Mouse (Mus musculus) right cerebral cortex, adult 18-20 months (tissue): ENCODE results near the gene Eva1c.
"Not testable (repeated sequence)": the region's sequence is repeated elsewhere in the genome, so short reads cannot be mapped to it uniquely, and the experiment has no call there.

ENCODE experiments used
- DNase-seq: peaks from one replicate; pipeline ENCODE4 v3.0.0; 2022; ENCODE audit warnings: mixed read lengths

Gene Eva1c

DNA sequence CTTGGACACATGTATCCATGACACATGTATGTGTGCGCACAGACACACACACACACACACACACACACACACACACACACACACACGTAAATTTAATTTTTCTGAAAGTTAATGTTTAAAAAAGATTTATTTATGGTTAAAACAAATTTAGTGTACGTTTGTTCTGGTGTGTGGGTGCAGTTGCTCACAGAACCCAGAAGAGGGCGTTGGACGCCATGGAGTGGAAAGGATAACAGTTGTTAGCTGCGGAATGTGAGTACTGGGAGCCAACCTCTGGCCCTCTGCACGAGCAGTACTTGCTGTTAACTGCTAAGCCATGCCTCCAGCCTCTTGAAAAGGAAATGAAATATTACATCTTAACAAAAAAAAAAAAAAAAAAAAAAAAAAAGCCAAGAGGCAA, at the start of gene Eva1c:
Gene Eva1c (plus strand): TSS at position 263 of the 400 bp plus-strand sequence.
- no peak for DNase-seq

DNA sequence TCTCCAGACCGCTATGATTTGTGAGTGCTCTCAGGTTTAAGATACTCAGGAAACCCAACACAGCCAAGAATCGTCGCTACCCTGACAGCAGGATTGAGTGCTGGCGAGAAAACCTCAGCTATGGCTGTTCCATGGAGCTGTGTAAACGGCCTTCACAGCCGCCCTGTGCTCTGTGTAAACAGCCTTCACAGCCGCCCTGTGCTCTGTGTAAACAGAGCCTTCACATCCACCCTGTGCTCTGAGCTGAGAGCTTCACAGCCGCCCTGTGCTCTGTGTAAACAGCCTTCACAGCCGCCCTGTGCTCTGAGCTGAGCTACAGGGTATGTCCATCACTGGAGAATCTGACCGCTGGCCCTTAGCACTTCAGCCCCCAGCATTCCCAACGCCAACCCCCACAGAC, 46.7 kb upstream of the Eva1c start:
- no peak for DNase-seq

DNA sequence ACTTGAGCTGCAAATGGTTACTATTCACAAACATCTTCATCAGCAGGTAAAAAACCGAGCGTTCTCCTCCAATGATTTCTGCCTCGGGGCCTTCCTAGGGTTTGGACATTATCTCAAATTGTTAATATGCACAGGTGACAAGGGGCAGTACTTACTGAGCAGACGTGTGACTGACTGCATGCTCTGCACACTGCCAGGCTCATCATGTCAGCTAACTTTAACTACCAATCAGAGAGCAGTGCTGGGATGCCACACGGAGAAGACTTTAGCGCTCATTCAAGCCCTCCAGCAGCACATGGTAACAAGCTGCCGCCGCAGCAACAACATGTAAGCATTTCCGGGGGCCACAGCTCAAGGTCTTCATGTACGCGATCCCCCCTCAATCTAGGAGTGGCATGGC, 43.2 kb upstream of the Eva1c start:
- no peak for DNase-seq

DNA sequence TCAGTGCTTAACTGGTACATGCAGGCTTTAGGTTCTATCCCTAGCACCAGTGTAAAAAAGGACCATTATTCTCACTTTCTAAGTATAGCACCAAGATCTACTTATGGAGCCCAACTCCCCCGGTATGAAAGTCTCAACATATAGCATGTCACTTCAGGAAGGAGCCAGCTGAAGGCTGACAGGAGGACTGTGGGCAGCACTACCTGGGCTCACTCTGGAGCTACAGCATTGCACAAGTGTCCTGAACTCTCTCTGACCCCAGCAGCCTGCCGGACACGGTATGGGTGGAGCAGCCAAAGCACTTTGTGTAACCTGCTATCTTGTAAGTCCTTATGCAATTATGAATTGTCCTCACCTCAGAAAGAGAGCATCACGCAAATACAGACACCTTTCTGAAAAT, 41.3 kb upstream of the Eva1c start:
- DNase-seq: no peak

DNA sequence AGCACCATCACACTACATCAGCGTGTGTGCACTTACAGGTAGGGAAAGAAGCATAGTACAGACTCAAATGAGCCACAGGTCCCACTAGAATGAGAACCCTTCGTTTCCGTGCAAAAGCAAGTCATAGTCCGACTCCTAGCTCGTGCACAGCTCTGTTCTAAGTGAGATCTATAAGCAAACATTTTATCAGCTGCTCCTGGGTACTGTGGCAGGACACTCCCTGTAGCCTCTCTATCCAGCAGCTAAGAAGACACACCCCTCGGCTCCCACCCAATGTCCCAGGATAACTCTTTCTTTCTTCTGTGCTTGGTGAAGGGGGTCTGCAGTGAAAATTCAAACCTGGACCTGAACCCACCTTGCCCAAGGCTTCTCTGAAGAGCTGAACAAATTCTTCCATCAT, 37.9 kb upstream of the Eva1c start:
- DNase-seq: no peak

DNA sequence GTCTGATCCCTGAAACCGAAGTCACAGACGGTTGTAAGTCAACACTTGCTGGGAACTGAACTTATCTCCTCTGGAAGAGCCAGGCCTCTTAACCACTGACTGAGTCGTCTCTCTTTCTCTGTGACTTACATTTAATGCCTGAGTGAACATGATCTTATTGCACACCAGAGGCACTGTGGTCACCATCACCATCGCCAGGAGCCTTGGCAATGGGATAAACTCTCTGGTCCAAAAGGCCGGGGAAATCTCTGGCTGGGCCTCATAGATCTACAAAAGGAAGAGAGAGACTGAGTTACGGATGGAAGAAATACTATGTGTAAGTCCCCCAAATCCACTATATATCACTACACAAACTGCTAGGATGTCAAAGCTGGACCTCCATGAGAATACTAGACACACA, 35.6 kb upstream of the Eva1c start:
- DNase-seq: no peak

DNA sequence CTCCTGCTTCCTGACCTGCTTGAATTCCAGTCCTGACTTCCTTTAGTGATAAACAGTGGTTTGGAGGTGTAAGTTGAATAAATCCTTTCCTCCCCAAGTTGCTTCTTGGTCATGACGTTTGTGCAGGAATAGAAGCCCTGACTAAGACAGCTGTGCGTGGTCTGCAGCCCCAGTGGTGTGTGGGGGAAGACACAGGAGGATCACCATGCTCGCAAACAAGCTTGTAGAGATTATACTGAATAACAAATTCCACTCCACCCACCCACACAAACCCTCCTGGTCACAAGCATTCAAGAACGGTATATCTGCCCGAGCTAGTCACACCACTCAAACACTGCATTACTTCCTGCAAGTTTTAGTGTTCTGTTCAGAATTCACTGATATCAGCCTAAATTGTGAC, 34.5 kb upstream of the Eva1c start:
- peak; percentile 61 for DNase-seq

DNA sequence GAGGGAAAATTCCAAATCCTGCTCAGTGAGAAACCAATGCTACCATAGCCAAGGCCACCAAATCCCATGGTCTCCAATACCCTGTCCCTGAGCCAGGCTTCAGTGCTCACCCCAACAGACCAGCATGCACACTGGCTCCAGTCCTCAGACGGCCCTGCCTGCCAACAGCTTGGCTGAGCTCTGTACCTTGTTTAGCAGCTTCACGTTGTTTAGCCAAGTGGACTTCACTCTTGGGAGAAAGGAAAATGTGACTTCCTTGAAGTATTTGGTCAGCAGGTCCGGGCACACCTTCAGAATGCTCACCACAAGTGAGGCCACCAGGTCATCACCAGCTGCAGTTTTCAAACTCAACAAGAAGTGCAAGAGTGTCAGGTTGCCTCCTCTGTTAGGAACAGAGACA, 34.0 kb upstream of the Eva1c start:
- DNase-seq: no peak

DNA sequence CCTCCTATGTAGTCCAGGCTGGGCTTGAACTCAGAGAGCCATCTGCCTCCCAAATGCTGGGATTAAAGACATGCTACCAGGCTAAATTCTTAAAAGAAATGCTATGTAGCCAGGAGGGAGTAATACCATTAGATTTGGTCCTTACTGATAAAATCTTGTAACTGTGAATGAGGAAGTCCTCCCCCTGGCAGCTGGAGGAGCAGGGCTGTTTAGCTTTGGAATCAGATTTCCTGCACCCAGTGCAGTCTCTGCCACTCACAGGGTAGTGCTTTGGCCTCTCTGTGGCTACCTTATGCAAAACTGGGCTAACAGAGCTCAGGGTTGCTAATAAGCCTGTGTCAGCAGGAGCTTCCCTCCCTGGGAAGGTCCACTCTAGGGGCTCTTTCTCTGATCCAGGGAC, 31.8 kb upstream of the Eva1c start:
- no peak for DNase-seq

DNA sequence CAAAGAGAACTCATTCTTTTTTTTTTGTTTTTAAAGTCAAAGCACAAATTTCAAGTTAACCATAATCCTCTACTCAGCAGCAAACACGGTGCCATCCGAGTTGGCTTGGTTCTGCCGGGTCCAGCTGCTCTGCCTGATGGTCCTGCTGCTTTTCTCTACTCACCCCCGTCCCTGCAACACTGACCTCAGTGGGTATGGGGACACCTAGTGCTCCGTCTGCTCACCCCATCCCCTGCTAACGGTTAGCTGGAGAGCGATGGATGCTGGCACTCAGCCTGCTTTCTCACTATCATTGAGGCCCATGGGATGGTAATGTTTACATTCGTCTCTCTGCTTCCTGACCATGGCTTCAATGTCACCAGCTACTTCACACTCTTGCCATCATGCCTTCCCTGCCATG, 28.1 kb upstream of the Eva1c start:
- no peak for DNase-seq

DNA sequence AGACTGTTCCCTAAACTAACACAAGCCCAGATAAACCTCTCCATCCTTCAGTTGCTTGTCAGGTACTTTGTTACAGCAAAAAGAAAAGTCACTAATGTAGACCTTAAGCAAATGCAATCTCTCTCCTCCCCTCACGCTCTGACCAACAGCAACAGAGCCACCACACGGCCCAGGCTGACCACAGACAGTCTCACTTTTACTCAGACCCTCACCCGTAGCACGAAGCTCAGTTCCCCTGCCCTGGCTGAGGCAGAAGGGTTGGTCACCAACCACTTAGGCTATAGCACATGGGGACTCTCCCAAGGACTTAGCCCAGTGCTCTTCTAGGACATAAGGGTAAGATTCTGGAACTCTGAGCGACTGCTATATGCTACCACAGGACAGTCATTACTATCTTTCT, 27.7 kb upstream of the Eva1c start:
- no peak for DNase-seq

DNA sequence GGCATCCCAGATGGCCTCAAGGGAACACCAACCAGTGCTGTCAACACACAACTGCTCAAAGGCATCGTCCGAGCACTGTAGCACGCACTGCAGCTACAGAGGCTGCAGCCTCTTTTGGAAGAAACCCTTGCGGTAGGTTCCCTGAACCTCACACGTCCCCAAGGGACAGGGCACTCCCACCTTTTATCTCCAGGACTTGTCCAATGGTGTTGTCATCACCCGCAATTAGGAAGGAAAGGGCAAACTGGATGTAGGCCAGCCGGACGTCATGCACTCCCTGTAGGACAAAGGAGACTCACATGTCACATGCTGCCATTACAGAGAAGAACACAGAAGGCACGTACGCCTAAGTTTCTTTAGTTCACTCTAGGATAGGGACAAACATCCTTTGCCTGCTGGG, 26.7 kb upstream of the Eva1c start:
- DNase-seq: no peak

DNA sequence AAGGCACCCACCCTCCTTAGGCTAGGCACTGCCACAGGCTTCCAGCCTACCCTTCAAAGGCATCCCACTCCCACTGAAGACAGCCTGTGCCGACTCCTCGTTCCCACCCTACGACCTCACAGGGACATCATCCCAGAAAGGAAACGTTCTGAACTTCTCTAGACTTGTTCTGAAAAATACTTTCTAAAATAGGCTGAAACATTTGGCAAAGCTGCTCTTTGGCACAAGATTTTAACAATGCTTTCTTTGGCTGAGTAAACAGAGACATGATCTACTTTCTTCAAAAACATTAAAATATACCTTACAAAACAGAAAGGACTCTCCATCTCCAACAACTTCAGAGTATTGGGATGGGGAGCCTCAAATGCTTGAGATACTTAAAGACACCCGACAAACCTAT, 25.3 kb upstream of the Eva1c start:
- DNase-seq: no peak

DNA sequence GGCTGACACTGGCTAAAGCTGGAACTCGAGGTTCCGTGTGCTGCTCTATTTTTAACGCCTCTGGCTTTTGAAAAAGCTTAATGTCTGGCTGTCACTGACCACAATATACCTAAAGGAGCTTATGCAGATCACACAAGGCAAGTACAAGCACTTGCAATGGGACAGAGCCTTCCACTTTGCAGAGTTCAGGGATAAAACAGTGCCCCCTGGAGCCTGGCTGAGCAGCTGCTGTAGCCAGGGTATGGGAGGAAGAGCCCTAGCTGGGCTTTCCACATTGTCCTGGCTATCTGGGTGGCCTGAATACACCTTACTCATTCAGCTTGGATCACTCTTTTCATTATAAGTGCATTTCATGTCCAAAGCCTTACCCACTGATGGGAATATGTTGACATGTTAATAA, 24.6 kb upstream of the Eva1c start:
- DNase-seq: no peak

DNA sequence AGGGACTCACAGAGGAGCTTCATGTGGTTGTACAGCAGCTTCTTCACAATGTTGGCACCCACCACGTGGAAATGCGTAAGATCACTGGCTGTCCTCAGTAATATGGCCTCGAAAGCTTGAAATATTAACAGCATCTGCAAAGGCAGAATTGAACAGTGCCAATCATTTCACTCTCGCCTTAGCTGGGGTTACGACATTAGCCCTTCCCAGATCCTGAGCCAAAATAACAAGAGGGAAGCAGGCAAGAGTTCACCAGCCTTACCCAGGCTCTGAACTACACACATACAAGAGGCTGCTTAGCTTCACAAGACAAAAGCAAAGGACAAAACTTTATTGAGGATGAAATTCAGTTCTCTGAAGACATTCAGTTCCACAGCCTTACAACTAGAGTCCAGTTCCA, 22.1 kb upstream of the Eva1c start:
- no peak for DNase-seq

DNA sequence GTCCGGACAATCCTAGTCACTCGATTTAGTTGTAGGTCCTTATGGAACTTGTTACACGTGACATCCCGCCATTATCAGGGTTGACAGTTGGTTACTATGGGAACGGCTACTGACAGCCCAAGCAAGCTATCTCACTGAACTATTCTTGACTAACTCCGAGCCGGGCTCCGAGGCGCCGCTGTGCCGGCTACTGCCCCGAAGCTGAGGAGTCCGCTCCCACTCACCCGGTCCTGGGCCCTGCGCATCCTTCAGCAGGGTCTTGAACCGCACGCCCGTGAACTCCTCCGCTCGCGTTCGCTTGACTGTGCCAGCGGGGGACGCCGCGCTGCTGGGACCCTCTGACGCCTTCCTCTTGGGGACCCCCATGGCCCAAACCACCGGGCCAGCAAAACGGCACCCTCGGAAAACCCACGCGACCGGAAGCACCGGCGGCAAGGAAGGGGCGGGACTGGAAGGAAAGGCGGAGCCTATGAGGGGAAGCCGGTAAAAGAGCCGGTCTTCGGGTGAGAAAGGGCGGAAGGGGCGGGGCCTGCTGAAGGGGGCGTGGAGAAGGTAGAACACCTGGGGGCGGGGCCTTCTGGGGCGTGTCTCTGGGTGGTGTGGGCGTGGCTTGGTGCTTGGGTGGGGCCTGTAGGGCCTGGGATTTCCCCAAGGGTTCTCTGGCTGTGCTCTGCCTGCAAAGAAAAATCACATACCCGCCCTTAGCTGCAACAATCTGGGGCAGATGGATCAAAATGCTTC, 16.4 kb upstream of the Eva1c start, which contains the start of gene Urb1:
Gene Urb1 (minus strand): TSS at position 439 of the 741 bp plus-strand sequence.
- DNase-seq: peak; percentile 98

DNA sequence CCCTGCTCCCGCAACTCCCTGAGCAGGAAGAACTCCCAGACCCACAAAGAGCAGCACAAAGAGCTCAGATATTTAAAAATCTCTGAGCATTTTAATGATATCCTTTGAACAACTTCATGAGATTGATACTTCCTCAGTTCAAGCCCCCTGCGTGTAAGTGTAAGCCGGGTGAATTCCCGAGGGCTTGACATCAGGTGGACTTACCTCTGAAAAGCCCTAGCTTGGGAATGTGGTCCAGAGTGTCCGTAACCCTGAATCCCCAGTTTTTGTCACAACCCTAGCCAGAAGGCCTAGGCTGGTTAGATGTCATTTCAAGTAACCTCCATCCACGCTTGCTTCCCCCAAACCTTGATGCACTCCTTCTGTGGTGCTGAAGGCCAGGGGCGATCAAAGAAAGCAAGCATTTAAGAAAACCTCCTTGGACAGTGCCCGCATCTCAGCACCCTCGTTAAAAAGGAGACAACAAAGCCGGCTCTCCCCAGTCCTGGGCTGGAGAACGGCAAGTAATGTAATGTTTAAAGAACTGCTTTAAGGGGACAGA, 15.7 kb upstream of the Eva1c start:
- no peak for DNase-seq

DNA sequence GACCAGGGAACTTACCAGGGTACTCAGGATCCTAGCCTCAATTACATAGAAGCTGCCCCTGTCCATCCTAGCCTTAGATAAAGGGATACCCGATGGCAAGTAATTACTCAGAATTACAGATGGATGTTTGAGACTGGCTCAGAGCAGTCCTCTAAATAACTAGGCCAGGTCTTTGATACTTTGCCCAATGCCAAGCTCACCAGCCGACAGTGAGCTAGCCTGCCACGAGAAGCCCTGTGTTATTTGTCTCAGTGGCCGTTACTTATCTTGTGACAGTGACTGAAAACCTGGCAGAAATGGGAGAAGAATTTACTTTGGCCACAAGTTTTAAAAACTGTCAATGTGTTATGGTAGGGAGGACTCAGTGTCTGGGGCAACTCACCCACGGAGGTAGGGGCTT, 14.4 kb upstream of the Eva1c start:
- no peak for DNase-seq

DNA sequence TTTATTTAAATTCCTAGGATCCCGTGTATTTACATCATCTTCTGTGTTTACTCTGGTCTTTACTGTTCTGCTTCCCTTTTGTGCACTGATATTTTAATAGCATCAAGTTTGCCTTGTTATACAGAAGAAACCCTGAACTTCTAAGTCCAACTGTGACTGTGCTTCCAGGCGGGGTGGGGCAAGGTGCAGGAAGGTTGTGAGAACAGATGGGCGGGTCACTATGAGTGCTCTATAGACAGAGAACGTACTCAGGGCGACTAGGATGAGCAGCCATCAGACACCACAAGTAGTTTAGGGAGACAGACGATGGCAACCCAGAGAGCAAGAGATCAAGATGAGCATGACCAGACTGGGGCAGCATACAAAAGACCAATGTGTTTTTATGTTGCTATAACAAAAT, 6.2 kb upstream of the Eva1c start:
- DNase-seq: no peak

DNA sequence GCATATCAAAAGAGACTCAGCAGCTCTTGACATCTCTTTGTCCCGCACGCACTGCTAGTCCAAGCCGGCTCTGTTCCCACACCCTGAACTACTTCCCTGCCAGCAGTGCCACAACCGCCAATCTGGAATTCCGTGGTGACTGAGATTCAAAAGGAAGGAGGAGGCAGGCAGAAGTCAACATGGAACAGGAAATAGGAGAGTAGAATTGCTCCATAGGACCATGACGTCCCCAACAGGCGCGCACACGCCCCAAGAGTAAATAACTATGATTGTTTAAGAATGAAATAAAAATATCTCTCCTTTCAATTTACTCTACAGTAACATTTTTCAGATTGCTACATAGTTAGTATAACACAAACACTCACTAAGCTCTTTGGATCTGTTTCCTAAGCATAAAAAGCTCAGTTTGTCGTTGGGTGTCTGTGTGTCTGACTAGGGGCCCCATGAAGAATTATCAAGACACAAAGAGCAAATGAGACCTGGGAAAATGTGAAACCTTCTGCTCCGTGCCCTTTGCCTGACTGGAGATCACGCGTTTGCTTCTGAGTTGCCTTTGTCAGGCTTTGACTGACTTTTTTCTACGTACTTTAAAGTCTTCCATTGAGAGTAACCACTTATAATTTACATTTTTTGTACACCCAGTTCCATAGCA, 5.3 kb upstream of the Eva1c start:
- DNase-seq: no peak

DNA sequence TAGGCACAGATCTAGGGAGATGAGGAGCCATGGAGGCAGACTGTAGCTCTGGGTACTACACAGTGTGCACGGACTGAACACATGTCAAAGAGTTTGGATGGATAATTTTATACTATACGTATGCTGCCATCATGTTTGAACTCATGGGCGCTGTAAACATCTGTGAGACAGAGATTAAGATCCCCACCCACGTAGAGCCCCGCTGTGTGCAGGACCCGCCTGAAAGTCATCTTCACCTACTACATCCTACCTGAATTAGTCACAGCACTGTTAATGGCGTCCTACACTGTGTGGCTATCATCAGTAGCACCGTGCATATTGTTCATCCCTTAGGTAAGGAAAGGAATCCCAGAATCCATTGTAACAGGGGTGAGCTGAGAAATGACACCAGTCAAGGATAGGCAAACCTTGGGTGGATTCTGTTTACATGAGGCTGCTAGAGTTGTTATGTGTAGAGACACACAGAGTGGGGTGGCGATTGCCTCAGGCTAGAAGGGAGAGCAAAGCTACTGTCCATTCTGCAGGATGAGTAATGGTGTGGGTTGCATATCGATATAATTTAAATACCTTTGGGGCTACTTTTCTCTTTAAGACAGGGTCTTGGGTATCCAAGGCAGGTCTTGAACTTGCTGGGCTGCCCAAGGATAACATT, 4.1 kb upstream of the Eva1c start:
- DNase-seq: no peak

DNA sequence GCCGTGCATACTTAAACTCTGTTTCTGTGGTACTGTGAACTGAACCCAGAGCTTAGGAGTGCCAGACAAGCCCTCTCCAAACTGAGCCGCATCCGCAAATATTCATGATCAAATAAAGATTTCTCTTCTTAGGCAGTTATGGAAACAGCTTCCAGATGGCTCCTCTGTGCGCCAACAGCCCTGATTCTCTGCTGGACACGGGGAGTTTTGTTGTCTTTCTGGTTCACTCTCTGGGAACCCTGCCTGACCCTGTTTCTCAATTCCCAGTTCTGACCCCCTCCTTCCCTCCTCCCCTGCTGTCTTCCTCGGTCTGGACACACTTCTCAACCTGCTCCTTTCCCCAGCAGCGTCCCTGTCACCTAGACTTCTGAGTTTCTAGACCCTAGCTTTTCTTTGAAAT, 3.5 kb upstream of the Eva1c start:
- no peak for DNase-seq

DNA sequence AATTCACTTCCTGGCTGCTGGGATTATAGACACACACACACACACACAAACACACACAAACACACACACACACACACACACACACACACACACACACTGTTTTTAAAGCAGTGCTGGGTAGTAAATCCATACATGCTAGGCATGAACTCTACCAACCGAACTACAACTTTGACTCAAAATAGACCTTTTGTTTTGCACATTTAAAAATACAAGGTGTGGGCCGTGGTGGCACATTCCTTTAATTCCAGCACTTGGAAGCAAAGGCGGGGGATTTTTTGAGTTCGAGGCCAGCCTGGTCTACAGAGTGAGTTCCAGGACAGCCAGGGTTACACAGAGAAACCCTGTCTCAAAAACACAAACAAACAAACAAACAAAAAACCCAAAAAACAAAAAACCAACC, 2.5 kb upstream of the Eva1c start:
- DNase-seq: not testable (repeated sequence)

DNA sequence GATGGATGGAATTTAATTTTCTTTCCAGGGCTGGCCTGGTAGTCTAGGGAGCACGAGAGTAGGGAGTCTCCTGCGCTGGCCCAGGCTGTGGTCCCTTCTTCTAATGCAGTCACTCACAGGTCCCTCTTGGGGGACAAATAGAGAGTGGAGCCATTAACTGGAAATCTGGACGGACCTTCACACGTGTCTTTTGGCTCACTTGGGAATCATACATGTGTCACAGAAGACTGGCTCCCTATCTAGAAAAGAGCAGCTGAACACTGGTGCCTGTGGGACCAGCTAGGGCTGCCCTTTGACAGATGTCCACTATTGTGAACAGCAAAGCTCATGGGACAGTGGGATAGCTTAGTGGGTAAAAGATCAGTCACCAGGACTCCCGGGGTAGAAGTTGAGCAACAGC, 478 bp upstream of the Eva1c start:
- DNase-seq: no peak
